ENCODE assay signal across 17 mouse cellular contexts in the genomic region with DNA sequence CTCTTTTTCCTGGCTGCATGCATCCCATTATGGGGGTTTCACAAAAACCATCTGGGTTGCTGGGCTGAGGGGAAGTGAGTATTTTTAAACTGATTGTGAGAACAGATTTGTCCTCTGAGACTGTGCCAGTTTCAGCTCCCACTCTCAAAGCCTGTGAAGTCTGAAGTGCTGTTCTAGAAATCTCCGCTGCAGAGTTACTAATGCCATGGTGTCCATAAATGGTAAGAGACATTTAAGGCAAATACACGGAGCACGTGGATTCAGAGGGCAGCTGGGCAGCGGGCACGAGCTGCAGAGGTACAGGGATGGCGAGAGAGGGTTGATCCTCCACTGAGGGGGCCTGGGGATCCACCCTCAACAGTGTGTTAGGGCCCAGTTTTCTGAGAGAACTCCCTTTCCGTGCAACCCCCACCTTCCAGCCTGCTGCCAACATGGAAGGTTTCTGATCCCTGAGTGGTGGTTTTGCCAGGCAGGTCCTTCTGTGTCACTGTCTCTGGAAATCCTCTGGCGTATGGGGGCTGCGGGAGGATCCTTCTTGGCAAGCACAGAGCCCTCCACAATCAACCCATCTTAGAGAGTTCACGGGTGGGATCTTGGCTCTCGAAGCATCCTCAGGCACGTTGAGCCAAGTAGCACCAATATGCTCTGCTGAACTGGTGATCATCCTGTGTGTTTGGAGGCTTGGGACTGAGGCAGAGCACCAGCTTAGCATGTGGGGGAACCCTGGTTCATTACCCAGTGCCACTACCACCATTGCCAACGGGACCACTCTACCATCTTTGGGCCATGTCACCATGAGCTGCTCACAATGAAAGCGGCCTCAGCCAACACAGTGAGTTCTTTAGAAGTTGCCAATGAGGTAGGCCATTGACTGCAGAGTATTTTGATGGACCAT. TPM values are rescaled to one million over a fixed set of nuclear protein-coding genes. Genes with fewer than 3 reads are reported as not detected.
DNase-seq lines count a peak whose midpoint lies in the region; ATAC-seq and TF ChIP-seq lines count a peak whose summit lies in the region.
"Had no signal": no experiment of that assay in that cellular context is flagged by ENCODE, and none has a peak within 500 bp of the region (broad histone marks: within the 10 kb centered on the region; RNA-seq: fewer than 3 reads in every experiment).

No protein-coding gene starts in this region.

- H3K9ac ChIP-seq in liver, postnatal 0 days (replicated peaks): no peak overlapping the region
- H3K9ac ChIP-seq: embryonic facial prominence, embryonic 15.5 days; lung, embryonic 14.5 days; neural tube, embryonic 12.5 days had no signal

- no peaks in the 10 kb centered on the region for H3K27me3 ChIP-seq in liver, postnatal 0 days (ENCODE audit: insufficient read depth, low read length)
- H3K27me3 ChIP-seq: CH12.LX; embryonic facial prominence, embryonic 15.5 days; neural tube, embryonic 12.5 days had no signal

- no peak for TF ChIP-seq POLR2A in cortical plate, adult 2 months (IDR thresholded peaks at IDR 0.05; ENCODE audit: extremely low read depth, insufficient read depth, low read length)

- H3K27ac ChIP-seq in cortical plate, adult 2 months (ENCODE audit: insufficient read depth, low read length): peak overlapping the region; percentile 49; the same call in 1 of the 2 replicates
- H3K27ac ChIP-seq in liver, postnatal 0 days (ENCODE audit: low read depth): no peak overlapping the region
- H3K27ac ChIP-seq: embryonic facial prominence, embryonic 15.5 days; neural tube, embryonic 12.5 days had no signal

- no peaks in the 10 kb centered on the region for H3K9me3 ChIP-seq in liver, postnatal 0 days (ENCODE audit: low read length)
- H3K9me3 ChIP-seq: embryonic facial prominence, embryonic 15.5 days had no signal

- DNase-seq in brain, adult 2 months (ENCODE audit: low read depth, low spot score): peak; percentile 95
- DNase-seq in layer of hippocampus, adult 9-10 months (ENCODE audit: low spot score): peak; percentile 86
- DNase-seq in left cerebral cortex, postnatal 36 days (ENCODE audit: low spot score in 2 of 2): peak; percentile 79 to 84
- DNase-seq in spleen, postnatal 36 days (ENCODE audit: low spot score in 2 of 2): no peak
- no peak for DNase-seq in liver, postnatal 0 days
- DNase-seq: adrenal gland, postnatal 36 days; cerebellum, adult 9-11 months; heart, postnatal 36 days; kidney, adult 11 months; lung, embryonic 14.5 days; spleen, adult 18-20 months had no signal

- intact Hi-C loops in left cerebral cortex, postnatal 36 days (cut with DNase I): loop anchor here (5.0 kb wide), 1 partner anchor 139 kb away; no protein-coding TSS in a partner anchor

- no peak for ATAC-seq in inflammation-experienced regulatory T-cells, adult 6 months
- ATAC-seq in liver, postnatal 0 days: no peak

- peaks cover 3% of the 10 kb centered on the region; the same call in 1 of the 2 replicates for H3K4me1 ChIP-seq in cortical plate, adult 2 months (ENCODE audit: control insufficient read depth, insufficient read depth, low read length)
- H3K4me1 ChIP-seq in liver, postnatal 0 days (ENCODE audit: insufficient read depth): no peaks in the 10 kb centered on the region
- H3K4me1 ChIP-seq: embryonic facial prominence, embryonic 15.5 days; neural tube, embryonic 12.5 days had no signal

- TF ChIP-seq EP300 in liver, postnatal 0 days (IDR thresholded peaks at IDR 0.05; ENCODE audit: low read depth): no peak

- H3K36me3 ChIP-seq in liver, postnatal 0 days (replicated peaks; ENCODE audit: insufficient read depth, low read length): no peaks in the 10 kb centered on the region
- H3K36me3 ChIP-seq: embryonic facial prominence, embryonic 15.5 days; neural tube, embryonic 12.5 days had no signal

- TF ChIP-seq CTCF in cortical plate, adult 2 months (IDR thresholded peaks at IDR 0.05; ENCODE audit: extremely low read depth, insufficient read depth, low read length): no peak
- no peak for TF ChIP-seq CTCF in liver, postnatal 0 days (IDR thresholded peaks at IDR 0.05; ENCODE audit: low read depth)

- no peak overlapping the region for H3K4me2 ChIP-seq in liver, postnatal 0 days (ENCODE audit: low read depth, low read length)
- H3K4me2 ChIP-seq: embryonic facial prominence, embryonic 15.5 days; lung, embryonic 14.5 days; neural tube, embryonic 12.5 days had no signal

- H3K4me3 ChIP-seq in cortical plate, adult 2 months (ENCODE audit: insufficient read depth, low read length): no peak overlapping the region
- no peak overlapping the region for H3K4me3 ChIP-seq in liver, postnatal 0 days (ENCODE audit: low read depth, low read length)
- H3K4me3 ChIP-seq: embryonic facial prominence, embryonic 15.5 days; neural tube, embryonic 12.5 days had no signal

- WGBS in liver, postnatal 0 days (ENCODE audit: insufficient replicate concordance): 80% methylated on average over 14 of the region's 14 CpGs

RNA-seq across cellular contexts. Expression of gene Rsph10b, which starts 10.6 kb away (rescaled TPM):
- polyA plus RNA-seq in cortical plate, adult 2 months (2012; rRNA removed): 15.2 TPM in 2 replicates
- total RNA-seq in left cerebral cortex, postnatal 36 days (2021): 1 to 10 TPM; 4.0 to 5.3 TPM
- under 1 TPM in 2 of 3 experiments, not detected in 1; 0.87 to 0.97 TPM for polyA plus RNA-seq in inflammation-experienced regulatory T-cells, adult 6 months (2017; shearing (Covaris generic))
- 0.19 and 0.23 TPM in 2 replicates for polyA plus RNA-seq in liver, postnatal 0 days (2015; fragmentation: Nextera tagmentation; extraction: Ambion mirVana)

RNA-seq across cellular contexts. Expression of gene Gm42421, which starts 15.5 kb away (rescaled TPM):
- polyA plus RNA-seq in cortical plate, adult 2 months (2012; rRNA removed): 3.1 and 4.2 TPM in 2 replicates
- total RNA-seq in left cerebral cortex, postnatal 36 days (2021): 1 to 10 TPM in 1 of 2 experiments, not detected in 1; 1.3 TPM
- polyA plus RNA-seq in inflammation-experienced regulatory T-cells, adult 6 months (2017; shearing (Covaris generic)): 1 to 10 TPM; 1.2 to 1.6 (median 1.4) TPM
- 0.19 TPM in 1 of 2 replicates, not detected in the other for polyA plus RNA-seq in liver, postnatal 0 days (2015; fragmentation: Nextera tagmentation; extraction: Ambion mirVana)
- total RNA-seq: gastrocnemius, postnatal 4 days; heart, postnatal 36 days had no signal

RNA-seq across cellular contexts. Expression of gene Pms2, which starts 33.7 kb away (rescaled TPM):
- 14.9 and 18.2 TPM in 2 replicates for polyA plus RNA-seq in cortical plate, adult 2 months (2012; rRNA removed)
- total RNA-seq in left cerebral cortex, postnatal 36 days (2021): 10 to 100 TPM; 17.4 to 18.1 TPM
- 10 to 100 TPM; 44.7 to 48.9 (median 46.9) TPM for polyA plus RNA-seq in inflammation-experienced regulatory T-cells, adult 6 months (2017; shearing (Covaris generic))
- polyA plus RNA-seq in liver, postnatal 0 days (2015; fragmentation: Nextera tagmentation; extraction: Ambion mirVana): 5.6 and 6.6 TPM in 2 replicates

RNA-seq across cellular contexts. Expression of gene Aimp2, which starts 33.8 kb away (rescaled TPM):
- 56.0 and 58.3 TPM in 2 replicates for polyA plus RNA-seq in cortical plate, adult 2 months (2012; rRNA removed)
- total RNA-seq in left cerebral cortex, postnatal 36 days (2021): 10 to 100 TPM; 31.6 to 34.8 TPM
- polyA plus RNA-seq in inflammation-experienced regulatory T-cells, adult 6 months (2017; shearing (Covaris generic)): 10 to 100 TPM; 43.2 to 50.1 (median 47.5) TPM
- 22.2 and 25.4 TPM in 2 replicates for polyA plus RNA-seq in liver, postnatal 0 days (2015; fragmentation: Nextera tagmentation; extraction: Ambion mirVana)

RNA-seq across cellular contexts. Expression of gene Ankrd61, which starts 46.0 kb away (rescaled TPM):
- polyA plus RNA-seq in cortical plate, adult 2 months (2012; rRNA removed): 0.21 and 0.31 TPM in 2 replicates
- total RNA-seq in left cerebral cortex, postnatal 36 days (2021): not detected
- polyA plus RNA-seq in inflammation-experienced regulatory T-cells, adult 6 months (2017; shearing (Covaris generic)): 1 to 10 TPM in 2 of 3 experiments, under 1 TPM in 1; 0.55 to 2.3 (median 1.2) TPM
- polyA plus RNA-seq in liver, postnatal 0 days (2015; fragmentation: Nextera tagmentation; extraction: Ambion mirVana): 0.07 TPM in 1 of 2 replicates, not detected in the other
- total RNA-seq: adrenal gland, postnatal 36 days; heart, postnatal 36 days had no signal

Comparison
In these comparisons a context has a peak if more than half of its experiments do, and no peak if none do; other contexts are left out.
1. DNase-seq: peak in brain, adult 2 months (single experiment), layer of hippocampus, adult 9-10 months (single experiment) and left cerebral cortex, postnatal 36 days (2 of 2); none in spleen, postnatal 36 days (0 of 2) and liver, postnatal 0 days (single experiment).